Mouse (Mus musculus): Measurements from ENCODE around the gene Cadps2.

The Cadps2 gene

GRCm38 (mm10) chr6:23762204-23762603, 77.0 kb downstream of the Cadps2 start:
- no peak for DNase-seq (ENCODE audit: low spot score)

GRCm38 (mm10) chr6:23758249-23758648, 81.0 kb downstream of the Cadps2 start:
- no peak for DNase-seq (ENCODE audit: low spot score)

DNA sequence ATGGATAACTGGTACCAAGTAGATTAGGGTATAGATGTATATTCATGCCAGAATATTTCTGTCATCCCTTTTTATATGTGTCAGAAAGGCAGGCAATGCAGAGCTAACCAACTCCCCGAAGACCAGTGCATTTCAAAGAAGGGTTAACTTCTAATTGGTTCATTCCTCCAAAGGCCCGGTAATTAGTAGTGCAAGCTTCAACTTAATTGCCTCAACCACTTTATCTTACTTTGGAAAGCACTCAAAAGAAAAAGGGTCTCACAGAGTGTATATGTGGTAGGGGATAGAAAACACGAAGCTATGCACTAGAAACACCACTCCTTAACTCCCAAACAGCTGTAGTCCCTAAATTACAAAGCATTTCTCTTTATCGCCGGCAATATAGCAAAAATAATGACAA, 90.4 kb downstream of the Cadps2 start:
- no peak for DNase-seq (ENCODE audit: low spot score)

DNA sequence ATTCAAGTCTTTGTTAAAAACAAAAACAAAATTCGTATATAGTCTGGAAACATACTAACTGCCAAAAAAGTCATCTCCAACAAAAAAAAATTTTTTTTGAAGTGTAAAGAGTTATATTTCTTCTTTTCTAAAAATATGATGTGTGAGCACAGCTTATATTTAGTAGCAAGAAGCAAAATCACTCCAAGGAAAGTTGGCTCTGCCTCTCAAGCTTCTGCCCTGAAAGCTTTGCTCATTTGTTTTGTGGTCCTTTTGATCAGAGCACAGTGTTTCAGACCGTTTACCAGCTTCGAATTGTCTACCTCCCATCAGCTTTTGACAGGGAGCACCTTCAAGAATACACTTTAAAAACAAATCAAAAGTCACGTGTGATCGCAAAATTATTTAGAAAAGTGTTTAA, 99.2 kb downstream of the Cadps2 start:
- no peak for DNase-seq (ENCODE audit: low spot score)

GRCm38 (mm10) chr6:23732750-23733149, 106.5 kb downstream of the Cadps2 start:
- DNase-seq (ENCODE audit: low spot score), result no peak

GRCm38 (mm10) chr6:23728620-23729019, 110.6 kb downstream of the Cadps2 start:
- no peak for DNase-seq (ENCODE audit: low spot score)

GRCm38 (mm10) chr6:23723697-23724096, 115.5 kb downstream of the Cadps2 start:
- no peak for DNase-seq (ENCODE audit: low spot score)

- DNase-seq (ENCODE audit: low spot score), result no peak
Observed at GRCm38 (mm10) chr6:23720401-23720800, 118.8 kb downstream of the Cadps2 start.

DNA sequence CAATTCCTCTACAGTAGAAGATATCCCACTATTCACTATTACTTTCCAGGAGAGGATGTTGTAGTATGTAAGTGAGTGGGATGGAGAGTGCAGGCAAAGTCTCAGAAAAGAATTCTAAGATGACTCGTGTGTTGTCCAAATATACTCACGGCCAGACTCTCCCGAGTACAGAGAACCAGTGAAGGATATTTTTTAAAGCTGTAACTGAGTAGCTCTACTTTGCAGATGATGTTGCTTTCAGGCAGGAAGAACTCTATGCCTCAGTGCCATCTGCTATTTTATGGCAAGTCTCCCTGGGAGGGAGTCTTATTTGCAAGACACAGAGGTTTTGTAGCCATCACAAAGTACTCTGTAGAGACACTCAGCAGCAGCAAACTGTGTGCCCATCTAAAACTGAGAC, 131.7 kb downstream of the Cadps2 start:
- DNase-seq (ENCODE audit: low spot score), result no peak

- no peak for DNase-seq (ENCODE audit: low spot score)
Observed at GRCm38 (mm10) chr6:23700879-23701278, 138.3 kb downstream of the Cadps2 start.

- no peak for DNase-seq (ENCODE audit: low spot score)
Observed at GRCm38 (mm10) chr6:23678172-23678571, 161.0 kb downstream of the Cadps2 start.

DNA sequence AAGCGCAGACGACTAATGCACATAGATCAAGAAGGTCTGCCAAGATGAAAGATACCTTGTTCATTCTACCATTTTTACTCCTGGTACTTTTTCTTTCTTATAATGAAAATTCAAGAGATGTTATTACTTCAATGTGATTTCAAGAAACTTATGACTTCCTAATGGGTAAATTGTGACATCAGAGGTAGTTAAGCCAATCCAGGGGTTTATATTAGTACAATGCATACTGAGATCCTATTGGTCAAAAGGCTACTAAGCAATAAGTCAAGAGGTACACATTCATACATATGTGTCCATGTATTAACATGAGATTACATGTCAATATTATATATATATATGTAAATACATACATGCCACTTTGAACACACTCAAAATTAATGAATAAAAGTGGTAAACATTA, 184.2 kb downstream of the Cadps2 start, which contains the start of gene Rnf148:
Gene Rnf148, minus strand, starts transcription at position 101 of the 400 bp plus-strand sequence.
- no peak for DNase-seq (ENCODE audit: low spot score)

DNA sequence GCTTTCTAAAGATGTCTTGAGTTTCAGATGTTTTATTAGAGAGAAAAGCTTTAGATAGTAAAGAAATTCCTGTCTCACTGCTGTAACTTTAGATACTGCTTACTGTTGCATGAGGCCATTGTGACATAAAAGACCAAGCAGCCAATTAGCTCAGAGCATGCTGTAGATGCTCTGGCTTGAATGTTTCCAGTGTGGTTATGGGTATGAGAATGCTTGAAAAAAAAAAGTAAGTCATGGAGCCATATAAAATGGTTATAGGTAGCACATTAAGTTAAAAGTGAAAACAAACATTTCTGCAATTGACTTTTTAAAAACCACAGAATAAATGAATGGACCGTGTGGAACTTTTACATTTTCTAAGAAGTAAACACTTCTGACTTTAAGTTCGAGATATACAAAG, 189.0 kb downstream of the Cadps2 start, which contains the start of gene Rnf133:
Gene Rnf133, minus strand, starts transcription at position 101 of the 400 bp plus-strand sequence.
- no peak for DNase-seq (ENCODE audit: low spot score)

- no peak for DNase-seq (ENCODE audit: low spot score)
Observed at GRCm38 (mm10) chr6:23648732-23649131, 190.5 kb downstream of the Cadps2 start.

DNA sequence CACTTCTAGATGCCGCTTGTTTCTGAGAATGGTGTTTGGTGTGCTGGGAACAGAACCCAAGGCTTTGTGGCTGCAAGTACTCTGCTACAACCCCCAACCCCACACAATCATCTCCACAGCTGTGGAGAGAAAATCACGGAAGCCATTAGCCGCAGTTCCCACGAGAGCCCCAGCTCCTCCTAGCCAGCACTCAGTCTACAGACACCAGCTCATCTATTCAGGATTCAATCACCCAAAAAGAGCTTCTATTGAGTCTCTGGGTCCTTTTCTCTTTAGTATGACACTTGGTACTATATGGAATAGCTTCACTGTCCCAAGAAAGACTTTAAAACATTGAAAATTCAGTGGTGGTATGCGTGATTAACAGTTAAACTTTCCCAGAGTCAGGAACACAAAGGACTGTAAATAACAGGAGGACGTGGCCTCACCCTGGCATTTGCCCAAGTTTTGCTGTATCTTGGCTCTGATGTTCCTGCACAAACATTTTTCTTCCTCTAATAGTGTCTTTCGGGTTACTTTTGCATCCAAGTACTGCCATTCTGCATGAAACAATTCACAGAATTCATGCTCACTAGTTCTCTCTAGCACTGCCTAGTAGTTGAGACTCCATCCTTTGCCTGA, 191.5 kb downstream of the Cadps2 start:
- no peak for DNase-seq (ENCODE audit: low spot score)

- no peak for DNase-seq (ENCODE audit: low spot score)
Observed at GRCm38 (mm10) chr6:23637081-23637480, 202.1 kb downstream of the Cadps2 start.

- DNase-seq (ENCODE audit: low spot score), result no peak
Observed at GRCm38 (mm10) chr6:23635208-23635607, 204.0 kb downstream of the Cadps2 start.

DNA sequence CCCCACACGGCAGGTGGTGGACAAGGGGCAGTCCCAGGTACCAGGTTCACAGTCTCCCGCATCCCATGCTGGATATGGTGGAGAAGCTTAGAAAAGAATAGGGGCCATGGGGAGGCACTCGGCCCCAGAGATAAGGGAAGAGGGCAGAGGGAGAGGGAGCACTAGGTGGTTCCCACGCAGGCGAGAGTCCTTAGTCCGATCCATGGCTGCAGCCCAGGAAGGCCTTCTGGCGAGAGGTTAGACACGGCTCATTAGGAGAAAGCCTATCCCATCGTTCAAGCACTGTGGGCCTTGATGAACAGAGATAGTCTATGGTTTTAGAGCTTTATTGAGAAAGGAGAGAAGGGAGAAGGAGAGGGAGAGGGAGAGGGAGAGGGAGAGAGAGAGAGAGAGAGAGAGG, 205.2 kb downstream of the Cadps2 start:
- no peak for DNase-seq (ENCODE audit: low spot score)

- DNase-seq (ENCODE audit: low spot score), result no peak
Observed at GRCm38 (mm10) chr6:23630465-23630864, 208.8 kb downstream of the Cadps2 start.

- no peak for DNase-seq (ENCODE audit: low spot score)
Observed at GRCm38 (mm10) chr6:23575102-23575501, 264.1 kb downstream of the Cadps2 start.

DNA sequence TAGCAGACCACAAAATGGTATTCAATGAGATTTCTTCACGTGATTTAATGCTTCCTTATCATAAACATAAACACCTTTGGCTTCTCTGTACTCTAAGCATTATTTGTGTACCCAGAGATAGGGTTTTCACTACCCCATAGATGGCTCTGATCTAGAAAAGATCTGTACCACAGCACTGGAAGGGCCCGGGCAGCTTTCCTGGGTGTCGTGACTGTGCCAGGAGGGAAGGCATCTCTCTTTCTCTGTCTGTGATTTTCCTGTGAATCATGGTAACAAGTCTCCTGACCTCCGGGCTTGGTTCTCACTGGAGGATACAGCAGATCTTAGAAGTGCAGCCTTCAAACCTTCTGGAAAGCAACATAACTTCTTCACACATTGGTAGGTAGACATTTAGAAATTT, 265.5 kb downstream of the Cadps2 start:
- no peak for DNase-seq (ENCODE audit: low spot score)

- no peak for DNase-seq (ENCODE audit: low spot score)
Observed at GRCm38 (mm10) chr6:23572401-23572800, 266.8 kb downstream of the Cadps2 start.

GRCm38 (mm10) chr6:23569686-23570085, 269.5 kb downstream of the Cadps2 start:
- no peak for DNase-seq (ENCODE audit: low spot score)

GRCm38 (mm10) chr6:23568688-23569087, 270.5 kb downstream of the Cadps2 start:
- no peak for DNase-seq (ENCODE audit: low spot score)

All from ovary, postnatal 10 days (tissue).